Mouse (Mus musculus) adipocyte (in vitro differentiated cells): Measurements from ENCODE around the gene Smcr8.
"Not testable (repeated sequence)": the region's sequence is repeated elsewhere in the genome, so short reads cannot be mapped to it uniquely, and the experiment has no call there.

Experiments used
- DNase-seq: peaks from one replicate; pipeline ENCODE4 v3.0.0-alpha.2; 2016; ENCODE audit warnings: low spot score

Gene Smcr8

DNA sequence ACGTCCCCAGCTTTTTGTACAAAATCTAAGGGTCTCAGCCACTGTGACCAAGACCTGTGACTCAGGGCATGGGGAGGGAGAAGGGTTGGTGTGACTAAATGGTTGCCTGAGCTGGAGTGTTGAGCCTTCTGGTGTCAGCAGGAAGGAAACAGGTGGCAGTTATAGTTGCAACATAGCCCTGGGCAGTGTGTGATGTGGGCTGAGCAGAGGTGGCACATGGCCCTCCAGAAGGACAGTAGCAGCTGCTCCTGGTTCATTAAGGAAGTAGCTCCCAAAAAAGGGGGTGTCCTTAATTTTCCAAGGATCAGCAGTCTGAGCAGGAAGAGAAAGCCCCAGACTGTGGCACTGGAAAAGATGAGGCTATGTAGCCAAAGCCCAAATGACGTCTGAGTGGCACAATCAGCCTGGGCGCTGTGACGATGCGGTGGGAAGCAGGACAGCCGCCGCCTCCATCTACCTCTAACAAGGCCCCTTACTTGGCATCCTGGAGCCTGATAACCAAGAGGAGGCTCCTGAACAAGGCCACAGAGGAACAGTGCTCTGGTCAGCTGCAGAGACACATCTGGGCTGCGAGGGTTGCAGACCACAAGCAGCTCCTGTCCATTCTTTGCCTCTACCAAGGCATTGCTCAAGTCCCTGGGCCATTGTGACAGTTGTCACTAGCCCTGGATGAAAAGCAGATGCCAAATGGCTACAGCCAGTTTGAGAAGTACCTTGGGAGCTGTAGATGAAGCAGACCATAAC lies 7.0 kb downstream of the Smcr8 start:
- no peak for DNase-seq

DNA sequence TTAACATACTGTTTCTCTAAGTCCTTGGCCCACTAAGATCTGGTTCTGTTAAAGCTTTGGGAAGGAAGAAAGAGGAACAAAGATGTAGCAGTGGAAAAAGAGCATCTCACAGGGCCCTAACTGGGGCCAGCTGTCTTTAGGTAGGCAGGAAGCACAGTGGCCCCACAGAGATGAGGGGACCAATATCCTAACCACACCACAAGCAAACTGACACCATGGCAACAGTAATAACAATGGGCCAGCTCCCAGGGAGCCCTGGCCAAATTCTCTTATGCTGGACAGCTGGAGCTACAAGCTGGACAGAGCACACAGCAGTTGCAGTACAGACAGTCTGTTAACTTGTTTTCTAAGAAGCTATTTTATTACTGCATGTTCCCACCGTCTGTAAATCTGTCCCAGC lies 10.3 kb downstream of the Smcr8 start:
- DNase-seq, result no peak

DNA sequence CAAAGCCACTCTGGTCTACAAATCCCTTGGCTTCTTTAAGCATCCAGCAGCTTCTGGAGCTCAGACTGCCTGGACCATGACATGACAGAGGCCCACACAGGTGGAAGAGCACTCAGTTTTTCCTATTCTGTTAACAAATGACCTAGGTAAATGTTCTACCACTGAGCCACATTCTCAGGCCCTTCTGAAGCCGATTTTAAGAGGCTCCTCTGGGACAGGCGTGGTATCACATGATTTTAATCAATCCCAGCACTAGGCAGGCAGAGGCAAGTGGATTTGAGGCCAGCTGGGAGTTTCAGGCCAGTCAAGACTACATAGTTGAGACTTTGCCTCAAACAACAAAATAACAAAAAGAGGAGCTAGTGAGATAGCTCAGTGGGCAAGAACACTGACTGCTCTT lies 13.1 kb downstream of the Smcr8 start:
- no peak for DNase-seq

DNA sequence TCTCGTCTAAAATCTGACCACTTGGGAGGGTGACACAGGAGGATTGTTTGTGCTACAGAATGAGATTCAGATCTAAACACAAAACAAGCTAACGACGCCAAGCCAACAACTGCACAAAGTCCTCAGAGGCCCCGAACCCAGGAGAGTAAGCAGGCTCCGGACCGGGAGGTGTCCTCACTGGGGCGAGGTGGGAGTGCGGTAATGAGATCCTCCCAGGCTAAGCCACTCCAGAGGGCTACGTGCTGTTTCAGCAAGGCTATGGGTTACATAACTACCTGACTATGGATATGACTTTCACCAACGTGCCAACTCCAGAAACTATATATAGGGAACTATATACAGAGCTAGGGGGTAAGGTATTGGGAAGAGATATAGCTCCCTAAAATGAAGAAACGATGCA lies 19.0 kb downstream of the Smcr8 start:
- DNase-seq, result no peak

DNA sequence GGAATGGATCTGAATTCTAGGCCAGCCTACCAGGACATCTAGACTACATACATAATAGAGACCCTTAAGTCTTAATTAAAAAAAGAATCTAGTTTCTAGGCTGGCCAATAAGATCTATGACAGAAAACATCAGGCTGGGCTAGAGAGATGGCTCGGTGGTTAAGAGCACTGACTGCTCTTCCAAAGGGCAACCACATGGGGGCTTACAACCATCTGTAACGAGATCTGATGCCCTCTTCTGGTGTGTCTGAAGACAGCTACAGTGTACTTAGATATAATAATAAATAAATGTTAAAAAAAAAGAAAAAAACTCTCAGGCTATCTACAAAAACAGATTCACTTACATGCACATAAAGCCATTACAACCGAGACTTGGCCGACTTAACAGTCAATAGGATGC lies 22.7 kb downstream of the Smcr8 start:
- no peak for DNase-seq

DNA sequence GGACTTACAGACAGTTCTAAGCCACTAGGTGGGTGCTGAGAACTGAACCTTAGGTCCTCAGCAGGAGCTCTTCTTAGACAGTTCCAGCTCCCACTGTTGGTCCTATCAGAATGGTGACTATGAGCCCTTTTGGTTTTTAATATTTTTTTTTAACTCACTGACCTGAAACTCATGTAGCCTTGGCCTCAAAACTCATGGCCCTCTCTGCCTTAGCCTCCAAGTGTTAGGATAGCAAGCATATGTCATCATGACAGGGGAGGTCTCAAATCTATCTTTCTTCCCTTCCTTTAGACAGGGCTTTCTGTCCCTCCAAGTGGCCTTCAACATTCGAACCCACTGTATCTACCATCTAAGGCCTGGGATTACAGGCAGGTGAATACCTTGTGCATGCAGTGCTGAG lies 23.6 kb downstream of the Smcr8 start:
- no peak for DNase-seq

DNA sequence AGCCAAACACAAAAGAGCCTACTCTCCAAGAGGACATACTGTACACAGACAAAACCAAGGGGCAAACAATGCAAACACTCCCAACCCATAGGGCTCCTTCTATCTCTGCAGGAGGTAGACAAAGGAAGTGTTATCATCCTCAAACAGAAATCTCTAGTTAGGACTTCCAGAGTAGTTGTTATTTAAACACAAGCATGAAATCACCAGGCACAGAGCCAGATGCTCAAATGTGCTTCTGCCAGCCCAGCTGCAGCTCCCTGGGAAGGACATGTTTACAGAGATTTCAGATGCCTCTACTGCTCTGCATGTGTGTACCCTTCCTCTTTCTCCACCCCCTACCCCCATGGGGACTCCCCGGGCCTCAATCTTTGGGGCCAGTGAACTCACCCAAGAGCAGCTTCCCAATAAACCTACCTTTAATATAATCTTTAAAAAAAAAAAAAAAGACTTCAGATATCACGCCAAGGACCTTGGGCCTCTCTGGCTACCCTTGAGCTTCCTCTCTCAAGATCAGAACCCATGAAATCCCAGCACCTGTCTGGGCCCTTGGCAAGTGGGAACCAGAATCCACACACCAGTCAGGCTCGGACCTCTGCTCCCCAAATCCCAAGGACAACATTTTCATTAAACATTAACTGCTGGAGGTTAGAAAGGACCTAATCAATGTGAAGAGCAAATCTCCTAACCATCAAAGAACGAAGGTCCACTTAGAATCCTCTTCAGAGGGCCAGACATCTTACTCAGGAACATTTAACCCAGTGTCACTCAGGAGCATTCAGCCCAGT lies 31.2 kb downstream of the Smcr8 start:
- DNase-seq, result peak; percentile 89

DNA sequence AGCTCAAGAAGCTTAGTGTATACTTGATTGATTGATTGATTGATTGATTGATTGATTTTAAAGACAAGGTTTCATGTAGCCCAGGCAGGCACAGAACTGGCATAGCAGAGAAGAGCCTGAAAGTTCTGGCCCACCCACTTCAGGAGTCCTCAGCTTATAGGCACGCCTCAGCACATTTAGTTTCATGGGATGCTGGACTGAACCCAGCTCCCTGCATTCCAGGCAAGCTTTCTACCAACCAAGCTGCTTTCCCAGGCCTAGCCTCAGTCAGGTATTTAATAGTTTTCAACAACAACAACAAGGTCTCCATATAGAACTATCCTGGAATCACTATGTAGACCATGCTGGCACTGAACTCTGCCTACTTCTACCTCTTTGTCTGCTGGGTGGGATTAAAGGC lies 32.2 kb downstream of the Smcr8 start:
- no peak for DNase-seq

DNA sequence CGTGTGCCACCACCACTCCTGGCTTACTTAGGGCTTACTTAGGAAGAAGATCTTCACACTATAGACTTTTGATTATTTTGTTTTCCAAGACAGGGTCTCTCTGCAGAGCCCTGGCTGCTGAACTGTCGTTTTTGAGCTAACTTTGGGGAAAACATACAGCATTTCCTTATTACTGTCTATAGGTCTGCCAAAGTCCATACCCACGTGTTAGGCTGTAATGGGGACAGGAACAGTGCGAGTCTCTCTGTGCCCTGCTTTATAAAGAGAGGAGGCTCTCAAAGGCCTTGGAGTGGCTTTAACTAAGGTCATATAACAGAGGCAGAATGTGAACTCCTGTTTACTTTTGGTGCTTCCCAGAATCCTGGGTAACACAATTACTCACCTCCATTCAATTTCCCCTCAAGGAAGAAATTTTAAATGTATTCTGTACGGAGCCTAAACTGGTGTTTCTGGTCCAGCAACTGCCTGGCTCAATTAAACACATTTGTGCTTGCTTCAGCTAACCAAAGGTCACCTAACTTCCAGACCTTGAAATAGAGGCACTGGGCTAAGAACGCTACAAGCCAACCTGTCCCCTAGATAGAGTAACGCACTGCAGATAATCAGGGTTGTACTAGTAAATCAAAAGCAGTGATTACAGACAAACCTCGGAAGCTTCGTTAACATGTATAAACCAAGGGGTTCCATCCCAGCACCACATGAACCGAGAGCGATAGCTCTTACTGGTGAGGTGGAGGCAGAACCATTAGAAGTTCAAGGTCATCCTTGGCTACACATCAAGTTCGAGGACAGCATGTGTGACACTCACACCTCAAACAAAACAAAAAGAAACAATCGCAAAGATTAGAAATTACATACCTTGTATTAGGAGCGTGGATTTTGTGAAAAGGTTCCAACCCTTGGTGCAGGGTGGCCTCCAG lies 33.0 kb downstream of the Smcr8 start:
- DNase-seq, result no peak

DNA sequence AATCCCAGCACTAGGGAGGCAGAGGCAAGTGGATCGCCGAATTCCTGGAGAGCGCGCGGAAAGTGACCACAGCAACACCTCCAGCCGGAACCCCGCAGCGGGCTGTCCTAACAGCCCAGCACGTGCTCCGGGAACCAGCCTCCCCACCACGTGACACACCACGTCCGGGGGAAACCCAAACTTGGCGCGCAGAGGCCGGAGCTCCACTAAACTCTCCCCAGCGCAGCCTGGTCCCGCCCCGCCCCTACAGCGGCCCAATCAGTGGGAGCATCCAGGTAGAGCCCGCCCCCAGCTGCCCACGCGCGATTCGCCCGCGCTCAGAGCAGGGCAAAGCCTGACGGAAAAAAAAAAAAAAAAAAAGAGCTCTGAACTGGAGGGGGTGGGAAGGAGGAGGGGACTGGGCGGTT lies 33.7 kb downstream of the Smcr8 start:
- peak; percentile 93 for DNase-seq

DNA sequence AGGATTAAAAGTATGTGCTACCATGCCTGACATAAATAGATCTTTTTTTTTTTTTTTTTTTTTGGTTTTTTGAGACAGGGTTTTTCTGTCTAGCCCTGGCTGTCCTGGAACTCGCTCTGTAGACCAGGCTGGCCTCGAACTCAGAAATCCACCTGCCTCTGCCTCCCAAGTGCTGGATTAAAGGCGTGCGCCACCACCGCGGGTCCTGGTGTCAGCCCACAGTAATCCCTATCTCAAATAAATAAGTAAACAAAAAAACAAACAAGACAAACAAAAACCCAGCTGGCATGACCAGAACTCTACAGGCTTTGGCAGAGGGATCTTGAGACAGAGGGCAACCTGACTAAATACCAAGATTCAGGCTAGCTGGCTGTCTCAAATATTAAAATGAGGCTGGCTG lies 34.3 kb downstream of the Smcr8 start, which contains the start of gene Shmt1:
Gene Shmt1, minus strand, starts transcription at position 101 of the 400 bp plus-strand sequence.
- not testable (repeated sequence) for DNase-seq

DNA sequence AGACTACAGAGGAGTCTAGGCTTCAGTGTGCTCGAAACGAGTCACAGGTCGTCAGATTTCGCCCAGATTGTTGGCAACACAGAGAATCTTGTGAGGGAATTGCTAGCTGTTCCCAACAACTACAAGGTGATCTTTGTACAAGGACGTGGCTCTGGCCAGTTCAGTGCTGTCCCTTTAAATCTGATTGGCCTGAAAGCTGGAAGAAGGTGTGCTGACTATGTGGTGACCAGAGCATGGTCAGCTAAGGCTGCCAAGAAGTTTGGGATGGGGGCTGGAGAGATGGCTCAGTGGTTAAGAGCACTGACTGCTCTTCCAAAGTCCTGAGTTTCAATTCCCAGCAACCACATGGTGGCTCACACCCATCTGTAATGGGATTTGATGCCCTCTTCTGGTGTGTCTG lies 39.1 kb downstream of the Smcr8 start:
- DNase-seq, result no peak

DNA sequence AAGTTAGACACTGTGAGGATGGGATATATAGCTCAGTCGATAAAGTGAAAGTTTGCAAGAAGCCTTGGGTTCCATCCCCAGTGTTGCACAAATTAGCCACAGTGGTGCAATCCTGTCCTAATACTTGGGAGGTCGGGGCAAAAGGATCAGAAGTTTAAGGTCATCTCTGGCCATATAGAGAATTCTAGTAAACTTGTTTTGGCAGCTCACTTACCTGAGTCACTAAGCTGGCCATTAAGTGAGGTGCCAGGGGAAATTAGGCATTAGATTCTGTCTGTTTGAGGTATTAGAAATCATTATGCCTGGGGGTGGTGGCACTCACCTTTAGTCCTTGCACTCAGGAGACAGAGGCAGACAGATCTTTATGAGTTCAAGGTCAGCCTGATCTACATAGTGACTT lies 46.4 kb downstream of the Smcr8 start:
- DNase-seq, result no peak

DNA sequence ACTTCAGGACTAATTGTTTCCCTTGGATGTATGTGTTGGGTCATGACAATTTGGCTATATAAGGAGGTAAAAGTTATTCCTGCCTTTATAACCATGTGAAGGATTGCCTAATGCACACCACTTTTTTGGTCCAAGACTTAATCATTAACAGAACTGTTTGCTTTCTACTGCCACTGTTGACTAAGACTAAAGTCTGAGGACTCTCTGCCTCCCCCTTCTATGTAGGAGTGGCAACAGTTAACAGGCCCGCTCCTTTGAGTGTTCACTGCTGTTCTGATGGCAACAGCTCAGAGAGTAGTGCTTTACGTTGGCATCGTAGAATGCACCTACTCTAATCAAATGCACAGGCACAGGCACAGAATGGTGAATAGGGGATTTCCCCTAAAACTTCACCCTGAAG lies 47.9 kb downstream of the Smcr8 start:
- no peak for DNase-seq

DNA sequence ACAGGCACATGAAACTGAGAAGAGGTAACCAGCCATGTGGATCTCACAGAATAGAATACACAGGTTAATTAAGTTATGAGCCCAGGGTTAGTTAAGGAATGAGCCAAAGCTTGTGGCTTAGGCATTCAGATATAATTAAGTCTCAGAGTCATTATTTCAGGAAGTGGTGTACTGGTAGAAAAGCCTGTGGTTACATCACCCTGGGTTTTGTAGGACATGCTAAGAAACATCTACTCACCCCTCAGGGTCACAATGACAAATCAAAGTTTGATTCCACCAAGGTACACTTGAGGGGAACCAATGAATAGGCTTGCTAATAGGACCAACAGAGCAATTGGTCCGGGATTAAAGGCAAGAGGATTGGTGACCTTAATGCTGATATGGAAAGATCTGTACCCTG lies 49.4 kb downstream of the Smcr8 start:
- no peak for DNase-seq

DNA sequence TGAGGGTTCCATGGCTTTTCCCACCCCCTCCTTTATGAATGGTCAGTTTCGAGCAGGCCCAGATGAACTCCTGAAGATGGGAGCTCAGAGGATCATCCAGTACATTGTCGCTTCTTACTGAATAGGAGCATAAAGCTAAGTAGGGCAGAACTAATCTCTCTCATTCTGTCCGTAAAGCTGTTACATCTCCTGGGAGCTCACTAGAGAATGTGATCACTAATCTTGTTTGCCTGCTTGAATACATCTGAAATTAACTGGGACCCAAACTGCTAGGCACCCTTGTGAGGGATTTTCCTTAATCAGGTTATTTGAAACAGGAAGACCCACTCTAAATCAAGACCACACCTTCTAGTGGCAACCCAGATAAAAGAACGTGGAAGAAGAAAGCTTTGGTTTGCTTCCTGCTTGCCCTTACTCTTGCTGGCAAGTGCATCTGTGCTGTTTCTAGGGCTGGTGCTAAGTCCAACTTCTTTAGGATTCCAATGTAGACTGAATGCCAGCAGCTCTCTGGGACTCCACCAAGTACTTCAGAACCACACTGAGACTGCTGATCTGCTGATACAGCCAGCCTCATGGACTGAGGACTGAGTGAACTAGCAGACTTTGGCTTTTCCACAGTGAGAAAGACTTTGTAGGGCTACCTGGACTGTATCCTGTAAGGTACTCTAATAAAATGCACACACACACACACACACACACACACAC lies 50.1 kb downstream of the Smcr8 start:
- DNase-seq, result no peak

DNA sequence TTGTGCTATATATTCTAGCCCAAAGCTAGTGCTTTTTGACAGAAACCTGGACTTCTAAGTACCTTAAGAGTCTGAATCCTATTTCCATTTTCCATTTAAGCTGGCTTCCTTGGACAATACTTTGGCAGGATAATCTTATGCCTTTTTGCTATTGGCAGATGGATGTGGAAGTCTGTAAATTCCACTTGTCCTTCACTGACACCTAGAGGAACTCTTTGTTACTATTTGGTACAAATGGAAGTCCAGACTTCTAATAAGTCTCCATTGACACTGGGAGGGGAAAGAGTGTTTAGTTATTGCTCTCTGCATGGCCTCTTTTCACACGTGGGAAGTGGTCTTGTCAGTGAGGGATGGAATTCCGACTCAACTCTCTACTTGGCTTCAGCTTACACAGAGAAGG lies 51.6 kb downstream of the Smcr8 start:
- DNase-seq, result peak; percentile 72

DNA sequence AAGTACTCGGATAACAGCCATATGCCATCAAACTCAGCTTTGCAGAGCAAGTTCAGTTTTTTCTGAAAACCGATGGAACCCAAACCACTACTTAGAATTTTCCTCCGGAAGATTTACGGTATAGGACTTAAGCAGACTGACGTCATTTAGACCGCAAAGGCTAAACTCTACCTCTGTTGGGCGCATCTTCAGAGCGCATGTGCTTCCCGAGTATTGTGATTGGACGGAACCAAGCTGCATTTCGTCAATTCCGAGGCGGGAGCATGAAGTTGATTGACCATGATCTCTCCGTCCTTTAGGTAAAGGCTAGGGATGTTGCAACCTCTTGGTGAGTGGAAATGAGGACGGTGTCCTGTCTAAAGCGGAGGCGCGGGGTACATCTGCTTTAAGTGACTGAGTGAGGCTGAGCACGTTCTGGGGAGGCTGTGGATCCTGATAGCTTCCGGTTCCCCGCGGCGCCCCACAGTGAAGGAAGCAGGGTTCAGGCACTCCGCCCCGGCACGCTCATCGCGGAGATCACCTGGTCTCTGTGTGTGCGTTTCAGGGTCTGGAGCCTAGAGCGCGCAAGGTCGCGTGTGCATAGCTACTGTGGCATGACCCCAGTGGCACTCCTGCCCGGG lies 53.2 kb downstream of the Smcr8 start, which contains the start of gene Dhrs7b:
Gene Dhrs7b, plus strand, starts transcription at position 199 of the 620 bp plus-strand sequence.
- DNase-seq, result peak; percentile 97

DNA sequence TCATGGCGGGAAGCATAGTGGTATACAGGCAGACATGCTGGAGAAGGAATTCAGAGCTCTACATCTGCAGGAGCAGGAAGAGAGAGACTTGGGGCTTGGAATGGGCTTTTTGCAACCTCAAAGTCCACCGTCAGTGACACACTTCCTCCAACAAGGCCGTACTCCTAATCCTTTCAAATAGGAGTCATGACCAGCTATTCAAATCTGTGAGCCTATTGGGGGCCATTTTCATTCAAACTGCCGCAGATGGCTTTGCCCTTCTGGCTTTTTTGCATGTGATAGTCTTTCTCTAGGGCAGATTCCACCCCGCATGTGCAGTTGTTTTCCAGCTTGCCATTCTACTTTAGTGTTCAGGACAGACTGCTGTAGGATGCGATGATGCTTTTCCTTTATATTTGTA lies 59.6 kb downstream of the Smcr8 start:
- DNase-seq, result no peak
